Mouse (Mus musculus) c-Kit-positive CD71-positive TER-119-negative erythroid progenitor cells, embryonic 14.5 days (primary cell): Measurements from ENCODE around the gene Fam19a2.

Experiments used
- DNase-seq: peaks from one replicate; pipeline ENCODE4 v3.0.0-alpha.2; 2013; ENCODE audit warnings: low read depth

Gene Fam19a2

GRCm38 (mm10) chr10:123263876-123264309, at the start of gene Fam19a2:
TSS of gene Fam19a2 (plus strand) at chr10:123263996.
- peak; percentile 40 for DNase-seq

GRCm38 (mm10) chr10:123222785-123223184, 41.0 kb upstream of the Fam19a2 start:
- no peak for DNase-seq

- no peak for DNase-seq
These were observed 34.4 kb upstream of the Fam19a2 start for GRCm38 (mm10) chr10:123229420-123229819.

DNA sequence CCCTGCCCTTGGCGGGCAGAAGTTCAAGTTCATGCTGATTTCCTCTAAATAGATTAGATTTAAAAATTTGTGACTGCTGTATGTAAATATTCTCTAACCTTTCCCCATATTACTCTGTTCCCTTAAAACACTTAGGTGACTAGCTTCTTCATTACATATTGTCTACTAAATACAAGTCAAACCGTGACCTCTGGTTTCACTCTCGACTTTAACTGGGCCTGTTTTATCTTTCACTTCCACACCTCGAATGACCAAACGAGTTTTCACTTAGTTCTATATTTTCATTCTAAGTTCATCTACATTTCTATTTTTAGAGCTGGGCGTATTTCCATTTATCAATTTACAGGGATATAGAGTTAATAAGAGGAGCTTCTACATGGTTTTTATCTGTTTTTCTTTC, 15.7 kb upstream of the Fam19a2 start:
- DNase-seq: no peak

DNA sequence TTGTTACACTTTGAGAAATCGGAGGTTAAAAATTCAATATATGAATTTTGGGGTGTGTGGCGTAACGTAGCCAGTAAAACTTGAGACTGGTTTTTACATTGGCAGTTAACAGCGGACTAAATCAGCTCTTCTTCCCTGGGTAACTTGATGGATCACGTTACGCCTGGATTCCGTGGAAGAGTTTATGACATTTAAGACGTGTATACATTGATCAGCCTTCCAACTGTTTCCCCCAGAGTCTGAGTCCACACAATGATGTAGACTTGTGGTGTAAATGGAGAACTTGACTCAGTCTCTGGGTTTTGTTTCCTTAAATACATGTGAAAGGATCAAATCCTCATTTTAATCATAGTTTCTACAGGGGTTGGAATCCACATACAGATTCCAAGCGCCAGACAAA, 11.9 kb upstream of the Fam19a2 start:
- DNase-seq: no peak

DNA sequence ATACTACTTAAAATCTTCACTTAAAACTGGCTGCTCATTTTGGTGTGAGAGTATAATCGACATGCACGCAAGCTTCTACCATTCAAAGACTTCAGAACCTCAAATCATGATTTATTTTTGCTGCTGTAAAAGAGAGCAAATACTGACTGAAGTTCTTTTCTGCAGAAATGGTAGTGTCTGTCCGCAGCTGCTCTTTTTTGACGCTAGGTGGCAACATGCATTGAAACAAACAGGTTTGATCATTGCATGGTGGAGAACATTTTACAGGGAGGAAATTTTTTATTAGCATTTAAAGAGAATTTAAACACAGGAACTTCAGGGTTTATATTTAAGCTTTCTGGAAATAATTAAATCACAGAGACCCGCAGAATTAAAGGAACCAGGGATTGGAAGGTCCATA, 9.5 kb upstream of the Fam19a2 start:
- DNase-seq: no peak

DNA sequence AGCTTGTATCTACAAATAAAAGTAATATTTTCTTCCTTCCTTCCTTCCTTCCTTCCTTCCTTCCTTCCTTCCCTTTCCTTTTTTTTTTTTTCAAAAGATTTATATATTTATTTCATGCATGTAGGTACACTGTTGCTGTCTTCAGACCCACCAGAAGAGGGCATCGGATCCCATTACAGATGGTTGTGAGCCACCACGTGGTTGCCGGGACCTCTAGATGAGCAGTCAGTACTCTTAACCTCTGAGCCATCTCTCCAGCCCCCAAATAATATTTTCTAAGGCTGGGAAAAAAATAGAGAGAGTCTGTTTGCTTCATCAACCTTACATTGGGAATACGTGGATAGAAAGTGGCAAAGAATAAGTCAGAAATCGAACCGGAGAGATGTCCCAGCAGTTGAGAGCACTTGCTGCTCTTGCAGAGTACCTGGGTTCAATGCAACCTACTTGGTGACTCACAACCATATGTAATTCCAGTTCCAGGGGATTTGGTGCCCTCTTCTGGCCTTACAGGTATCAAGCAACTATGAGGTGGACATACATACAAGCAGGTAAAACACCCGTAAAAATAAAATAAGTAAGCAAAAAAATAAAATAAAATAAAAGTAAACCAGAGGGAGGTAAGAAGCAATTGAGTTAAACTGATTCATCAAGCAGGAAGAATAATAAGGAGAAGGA, 8.0 kb upstream of the Fam19a2 start:
- DNase-seq: peak; percentile 31

- no peak for DNase-seq
These were observed 830 bp downstream of the Fam19a2 start for GRCm38 (mm10) chr10:123264461-123265191.

GRCm38 (mm10) chr10:123265241-123265790, 1.5 kb downstream of the Fam19a2 start:
- DNase-seq: no peak

DNA sequence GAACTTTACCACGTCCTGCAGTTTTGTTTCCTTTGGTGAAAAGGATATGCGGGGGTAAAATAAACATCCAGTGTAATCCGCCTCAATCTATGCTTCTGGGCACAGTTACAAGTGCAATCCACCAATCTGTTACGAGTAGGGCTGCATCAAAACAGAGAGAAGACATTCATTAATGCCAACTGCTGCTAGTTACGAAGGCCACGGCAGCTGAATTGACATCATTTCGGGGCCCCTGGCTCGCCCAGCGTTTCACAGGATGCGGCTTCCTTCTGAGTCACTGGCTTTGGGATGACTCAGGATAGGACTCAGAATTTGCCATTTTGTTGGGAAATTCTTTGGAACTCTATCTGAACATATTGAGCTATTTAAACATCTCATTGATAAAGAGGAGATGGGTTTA, 4.8 kb downstream of the Fam19a2 start:
- DNase-seq: no peak

DNA sequence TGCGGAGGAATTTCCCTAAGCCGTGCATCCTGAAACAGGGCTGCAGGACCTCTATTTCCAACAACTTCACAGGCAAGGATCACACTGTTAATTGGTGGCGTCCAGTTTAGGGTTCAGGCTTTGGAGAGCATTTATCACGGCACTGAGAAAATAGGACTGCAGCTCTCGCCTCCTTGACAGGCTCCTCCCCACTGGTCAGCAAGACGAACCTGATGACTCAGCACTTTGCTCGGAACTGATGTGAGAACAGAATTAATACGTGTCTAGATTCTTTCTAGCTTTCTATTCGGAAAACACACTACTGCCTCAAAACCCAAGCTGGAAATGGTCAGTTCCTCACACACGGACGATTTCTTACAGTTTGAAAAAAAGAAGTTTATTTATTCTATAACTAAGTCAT, 10.8 kb downstream of the Fam19a2 start:
- no peak for DNase-seq

DNA sequence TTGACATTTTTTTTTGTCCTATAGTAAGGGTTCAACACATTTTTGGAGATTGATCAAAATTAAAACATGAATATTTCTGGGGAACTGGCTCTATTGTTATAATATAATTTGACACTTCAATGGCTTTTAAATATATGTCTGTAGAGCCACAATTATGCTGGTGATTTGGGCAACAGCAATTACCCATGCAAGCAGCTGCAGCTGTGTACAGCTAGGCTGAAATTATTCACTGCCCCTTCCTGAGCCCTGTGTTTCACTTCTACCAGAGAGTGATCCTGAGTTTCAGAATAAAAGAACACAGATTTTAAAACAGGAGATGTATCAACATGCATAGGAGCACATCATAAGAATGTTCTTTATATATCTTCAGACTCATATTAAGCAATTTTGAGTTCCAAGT, 43.5 kb downstream of the Fam19a2 start:
- DNase-seq: no peak

- DNase-seq: no peak
These were observed 62.5 kb downstream of the Fam19a2 start for GRCm38 (mm10) chr10:123326271-123326670.

DNA sequence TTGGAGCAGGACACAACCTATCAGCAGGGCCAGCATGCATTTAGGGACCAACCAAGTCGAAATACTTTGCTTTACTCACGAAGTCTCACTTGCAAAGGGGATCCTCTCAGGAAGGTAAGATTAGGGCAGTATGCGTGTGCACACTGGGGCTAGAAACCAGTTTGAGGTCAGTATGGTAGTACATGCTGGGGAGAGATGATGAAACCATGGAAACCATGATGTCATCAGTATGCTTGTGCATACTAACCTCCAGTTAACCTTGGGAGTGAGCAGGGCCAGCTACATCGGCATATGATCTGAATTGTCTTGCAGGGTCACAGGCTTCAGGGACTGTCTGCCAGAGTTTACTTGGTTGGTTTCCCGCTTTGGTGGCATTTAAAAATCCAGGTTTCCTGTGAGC, 77.5 kb downstream of the Fam19a2 start:
- DNase-seq: no peak

GRCm38 (mm10) chr10:123342591-123343236, 78.9 kb downstream of the Fam19a2 start:
- DNase-seq: no peak

DNA sequence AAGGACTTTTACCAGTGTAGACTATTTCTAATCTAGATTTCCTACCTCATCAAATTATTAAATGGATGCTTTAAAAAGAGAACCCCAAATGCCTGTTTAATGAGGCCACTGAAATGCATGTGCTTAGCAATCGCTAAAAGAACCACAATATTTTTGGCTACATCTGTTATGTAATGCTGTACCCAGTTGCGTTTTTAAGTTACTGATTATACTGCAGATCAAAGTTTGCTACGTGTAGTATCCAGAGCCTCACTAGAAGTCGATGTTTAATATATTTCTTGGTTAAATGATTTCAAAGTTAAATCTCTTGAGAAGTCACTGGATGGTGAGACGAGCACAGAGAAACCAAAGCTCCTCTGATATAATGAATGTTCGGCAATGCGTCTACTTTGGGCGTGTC, 82.5 kb downstream of the Fam19a2 start:
- no peak for DNase-seq

GRCm38 (mm10) chr10:123353667-123354066, 89.9 kb downstream of the Fam19a2 start:
- DNase-seq: no peak

- no peak for DNase-seq
These were observed 93.2 kb downstream of the Fam19a2 start for GRCm38 (mm10) chr10:123357010-123357409.

- no peak for DNase-seq
These were observed 96.7 kb downstream of the Fam19a2 start for GRCm38 (mm10) chr10:123360492-123360891.

DNA sequence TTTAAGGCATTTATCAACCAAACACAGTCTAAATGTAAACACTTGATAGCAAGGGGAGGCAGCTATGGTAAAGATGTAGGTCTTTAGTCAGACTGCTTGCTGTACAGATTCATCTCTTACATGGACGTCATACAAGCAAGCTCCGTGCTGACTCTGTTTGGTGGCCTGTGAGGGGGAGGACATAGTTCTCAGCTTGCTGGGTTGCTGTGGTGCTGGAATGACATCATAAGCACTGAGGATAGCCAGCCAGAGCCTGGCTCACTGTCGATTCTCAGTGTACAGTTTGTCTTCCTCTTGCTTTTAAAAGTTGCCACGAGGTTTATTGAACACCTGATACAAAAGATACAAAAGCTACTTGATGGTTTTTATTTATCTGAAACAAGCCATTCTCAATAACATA, 100.8 kb downstream of the Fam19a2 start:
- no peak for DNase-seq

DNA sequence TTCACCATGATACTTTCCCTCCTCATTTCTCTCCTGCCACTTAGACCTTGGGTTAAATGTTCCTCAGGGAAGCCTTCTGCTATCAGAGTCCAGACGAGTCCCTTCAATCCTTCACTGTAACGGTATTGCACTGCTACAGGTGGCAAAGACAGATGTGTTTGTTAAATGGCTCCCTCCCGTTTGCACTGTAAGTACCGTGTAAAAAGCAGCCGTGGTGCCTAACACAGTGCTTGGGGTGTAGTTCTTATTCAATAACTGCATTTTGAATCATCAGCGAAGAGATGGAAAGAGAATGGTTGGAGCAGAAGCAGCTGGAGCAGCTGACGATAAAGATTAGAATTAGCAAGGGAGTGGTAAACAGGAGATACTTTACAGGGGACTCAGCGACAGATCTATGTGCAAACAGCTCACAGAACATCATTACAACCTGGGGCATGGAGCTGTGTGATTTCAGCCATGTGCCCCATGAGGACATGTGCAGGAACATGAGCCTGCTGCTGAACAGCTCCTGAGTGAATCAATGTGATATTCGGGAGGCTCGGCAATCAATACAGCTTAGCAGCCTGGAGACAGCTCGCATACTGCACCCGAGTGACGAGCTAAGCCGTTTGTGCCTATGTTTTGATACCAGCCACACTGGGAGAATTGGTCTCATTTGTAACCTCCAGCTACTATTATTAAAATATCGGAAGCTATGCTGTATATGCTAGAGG, 103.5 kb downstream of the Fam19a2 start:
- no peak for DNase-seq

- DNase-seq: no peak
These were observed 119.5 kb downstream of the Fam19a2 start for GRCm38 (mm10) chr10:123383277-123383676.
